Mouse (Mus musculus): ENCODE results near the gene Pla2g6.

The Pla2g6 gene

GRCm38 (mm10) chr15:79271124-79271746 lies 57.0 kb downstream of the Pla2g6 start:
- DNase-seq (ENCODE audit: low spot score) = no peak

- no peak for DNase-seq (ENCODE audit: low spot score)
Observed at GRCm38 (mm10) chr15:79270317-79271123, 57.7 kb downstream of the Pla2g6 start.

DNA sequence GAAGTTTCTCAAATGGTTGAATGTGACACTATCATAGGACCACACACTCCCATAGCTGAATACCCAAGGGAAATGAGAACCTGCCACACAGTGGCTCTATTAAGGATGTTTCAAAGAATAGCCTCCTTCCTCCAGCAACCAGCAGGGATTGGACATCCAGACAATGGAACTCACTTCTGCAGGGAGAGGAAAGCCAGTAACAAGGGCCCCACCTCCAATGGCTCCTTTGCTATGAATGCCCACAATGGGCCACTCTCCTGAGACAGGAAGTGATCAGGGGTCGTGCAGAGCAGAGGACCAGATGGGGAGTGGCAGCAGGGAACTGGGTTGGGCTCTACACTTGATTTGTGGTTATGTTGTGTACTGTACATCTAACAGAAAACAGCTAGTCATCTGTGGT lies 59.7 kb downstream of the Pla2g6 start:
- no peak for DNase-seq (ENCODE audit: low spot score)

DNA sequence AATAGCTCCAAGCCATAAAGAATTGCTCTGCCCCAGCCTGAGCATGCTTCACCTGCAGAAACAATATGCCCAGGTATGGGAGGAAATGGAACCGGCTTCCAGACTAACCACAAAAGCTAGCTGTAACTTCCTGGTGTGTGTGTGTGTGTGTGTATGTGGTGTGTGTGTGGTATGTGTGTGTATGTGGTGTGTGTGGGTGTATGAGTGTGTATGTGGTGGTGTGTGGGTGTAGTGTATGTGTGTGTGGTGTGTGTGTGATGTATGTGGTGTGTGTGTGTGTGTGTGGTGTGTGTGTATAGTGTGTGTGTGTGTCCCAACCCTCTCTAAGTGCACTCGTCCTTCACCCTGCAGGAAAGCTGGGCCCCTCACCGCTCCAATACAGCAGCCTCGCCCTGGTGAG lies 62.8 kb downstream of the Pla2g6 start:
- no peak for DNase-seq (ENCODE audit: low spot score)

DNA sequence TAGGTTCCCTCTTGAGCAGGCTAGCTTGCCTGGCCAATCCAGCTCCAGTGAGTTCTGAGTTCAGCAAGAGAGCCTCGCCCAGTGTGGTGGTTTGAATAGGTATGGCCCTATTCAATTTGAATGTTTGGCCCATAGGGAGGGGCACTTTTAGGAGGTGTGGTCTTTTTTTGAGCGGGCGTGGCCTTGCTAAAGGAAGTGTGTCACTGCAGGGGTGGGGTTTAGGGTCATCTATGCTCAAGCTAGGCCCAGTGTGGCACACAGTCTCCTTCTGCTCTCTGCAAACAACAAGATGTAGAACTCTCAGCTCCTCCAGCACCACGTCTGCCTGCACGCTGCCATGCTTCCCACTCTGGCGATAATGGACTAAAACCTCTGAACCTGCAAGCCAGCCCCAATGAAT lies 64.5 kb downstream of the Pla2g6 start:
- no peak for DNase-seq (ENCODE audit: low spot score)

GRCm38 (mm10) chr15:79262786-79263309 lies 65.3 kb downstream of the Pla2g6 start:
- no peak for DNase-seq (ENCODE audit: low spot score)

DNA sequence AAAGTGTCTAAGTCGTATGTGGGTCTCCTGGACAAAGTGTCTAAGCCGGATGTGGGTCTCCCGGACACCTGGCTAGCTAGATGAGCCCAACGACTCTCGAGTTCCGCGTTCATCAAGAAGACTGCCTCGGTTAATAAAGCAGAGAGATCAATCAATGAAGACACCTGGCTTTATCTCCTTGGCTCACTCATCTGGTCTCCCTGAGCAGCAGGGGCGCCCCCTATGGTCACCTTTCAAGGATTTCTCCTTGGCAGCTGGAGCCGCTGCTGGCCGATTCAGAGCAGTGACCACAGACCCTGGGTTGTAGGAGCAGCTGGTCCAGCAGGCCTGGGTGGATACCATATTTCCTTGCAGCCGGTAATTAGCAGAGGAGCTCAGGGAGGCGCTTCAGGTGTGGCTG lies 65.8 kb downstream of the Pla2g6 start:
- no peak for DNase-seq (ENCODE audit: low spot score)

GRCm38 (mm10) chr15:79261757-79262156 lies 66.4 kb downstream of the Pla2g6 start:
- DNase-seq (ENCODE audit: low spot score) = no peak

DNA sequence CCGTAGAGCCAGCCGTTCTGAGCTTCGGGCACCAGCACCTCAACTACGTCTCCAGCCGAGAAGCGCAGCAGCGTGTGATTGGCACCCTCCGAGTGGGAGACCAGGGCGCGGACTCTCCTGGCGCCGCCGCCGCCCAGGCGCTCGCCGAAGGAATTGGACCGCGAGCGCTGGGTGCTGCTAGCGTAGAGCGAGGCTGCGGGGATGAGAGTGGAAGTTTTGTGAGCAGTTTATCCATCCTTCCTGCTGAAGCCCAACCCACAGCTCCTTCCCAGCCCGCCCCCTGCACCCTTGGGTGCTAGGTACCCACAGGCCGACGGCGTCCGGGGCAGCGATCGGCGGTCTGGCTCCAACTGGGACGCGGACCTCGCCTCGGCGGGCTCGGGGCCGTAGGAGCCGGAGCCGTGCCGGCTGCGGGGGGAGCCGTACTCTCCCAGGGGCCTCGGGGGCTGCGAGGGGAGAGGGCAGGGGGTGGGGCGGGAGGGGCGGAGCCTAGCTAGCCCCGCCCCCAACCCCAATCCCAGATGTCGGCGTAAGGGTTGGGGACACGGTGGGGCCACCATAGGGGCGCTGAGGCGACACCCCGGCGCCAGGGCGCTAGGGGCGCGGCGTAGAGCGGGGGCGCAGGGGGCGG lies 67.0 kb downstream of the Pla2g6 start:
- DNase-seq (ENCODE audit: low spot score) = no peak

DNA sequence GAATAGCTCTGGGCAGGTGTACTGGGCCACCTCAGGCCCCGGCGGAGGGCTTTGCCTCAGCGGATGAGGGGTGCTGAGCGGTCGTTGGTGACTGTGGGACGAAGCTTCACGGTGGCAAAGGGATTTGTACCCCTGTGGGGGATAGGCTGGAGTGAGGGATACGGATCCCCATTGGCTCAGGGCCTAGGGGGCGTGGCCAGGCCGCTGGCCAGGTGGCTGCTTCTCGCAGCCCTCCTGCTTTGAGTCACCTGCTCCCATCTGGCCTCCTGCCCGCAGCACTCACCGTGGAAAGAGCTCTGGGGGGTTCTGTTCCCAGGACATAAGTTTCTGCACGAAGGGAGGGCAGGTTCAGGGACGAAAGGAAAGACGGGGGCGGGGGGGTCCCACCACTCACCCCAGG lies 69.7 kb downstream of the Pla2g6 start:
- no peak for DNase-seq (ENCODE audit: low spot score)

GRCm38 (mm10) chr15:79254661-79255060 lies 73.5 kb downstream of the Pla2g6 start, which contains the start of gene Slc16a8:
Slc16a8 (minus strand) TSS chr15:79254761.
- DNase-seq (ENCODE audit: low spot score) = no peak

GRCm38 (mm10) chr15:79252580-79252979 lies 75.6 kb downstream of the Pla2g6 start:
- no peak for DNase-seq (ENCODE audit: low spot score)

DNA sequence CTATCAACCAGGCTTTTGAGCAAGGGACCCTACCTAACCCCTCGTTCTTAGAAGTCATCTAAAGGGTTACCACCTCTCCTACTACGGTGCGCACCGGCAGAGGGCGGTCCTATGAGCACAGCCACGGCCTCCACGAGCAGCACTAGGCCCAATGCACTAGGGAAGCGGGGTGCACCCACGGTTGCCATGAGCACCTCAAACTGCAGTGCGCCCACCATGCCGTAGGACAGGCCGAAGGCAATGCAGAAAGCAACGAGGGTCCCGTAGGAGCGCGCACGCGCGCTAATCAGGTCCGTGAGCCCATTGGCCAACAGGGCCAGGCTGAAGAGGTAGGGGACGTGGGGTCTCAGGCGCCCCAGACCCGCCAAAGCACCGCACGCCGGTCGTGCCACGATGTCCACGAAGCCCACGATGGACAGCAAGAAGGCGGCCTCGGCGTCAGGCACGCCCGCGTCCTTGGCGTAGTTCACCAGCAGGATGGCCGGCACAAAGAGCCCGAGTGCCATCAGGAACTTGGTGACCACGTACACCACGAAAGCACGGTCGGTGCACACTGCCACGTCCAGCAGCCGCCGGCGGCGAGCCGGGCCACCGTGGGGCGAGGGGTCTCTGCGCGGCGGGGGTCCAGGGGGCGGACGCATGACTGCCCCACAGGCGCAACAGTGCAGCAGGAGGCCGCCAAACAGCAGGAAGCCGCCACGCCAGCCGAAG lies 76.3 kb downstream of the Pla2g6 start:
- no peak for DNase-seq (ENCODE audit: low spot score)

GRCm38 (mm10) chr15:79251168-79251567 lies 77.0 kb downstream of the Pla2g6 start:
- no peak for DNase-seq (ENCODE audit: low spot score)

DNA sequence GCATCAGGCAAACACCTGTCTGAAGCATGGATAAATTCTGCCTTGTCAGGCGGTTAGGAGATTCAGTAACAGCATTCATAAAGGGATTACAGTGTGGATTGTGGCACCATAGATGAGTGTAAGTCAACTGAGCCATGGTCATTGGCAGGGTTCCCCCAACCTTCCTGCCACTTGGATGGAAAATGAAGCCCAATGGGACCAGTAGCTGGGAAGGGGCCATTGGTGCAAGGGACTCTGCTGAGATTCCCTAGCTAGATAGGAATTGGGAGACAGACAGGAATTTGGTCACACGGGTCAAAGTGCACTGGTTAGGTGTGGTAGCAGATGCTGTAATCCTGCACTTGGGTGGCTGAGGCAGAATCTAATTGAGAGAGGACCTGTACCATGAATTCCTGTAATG lies 78.0 kb downstream of the Pla2g6 start:
- DNase-seq (ENCODE audit: low spot score) = no peak

GRCm38 (mm10) chr15:79245321-79245720 lies 82.9 kb downstream of the Pla2g6 start:
- no peak for DNase-seq (ENCODE audit: low spot score)

DNA sequence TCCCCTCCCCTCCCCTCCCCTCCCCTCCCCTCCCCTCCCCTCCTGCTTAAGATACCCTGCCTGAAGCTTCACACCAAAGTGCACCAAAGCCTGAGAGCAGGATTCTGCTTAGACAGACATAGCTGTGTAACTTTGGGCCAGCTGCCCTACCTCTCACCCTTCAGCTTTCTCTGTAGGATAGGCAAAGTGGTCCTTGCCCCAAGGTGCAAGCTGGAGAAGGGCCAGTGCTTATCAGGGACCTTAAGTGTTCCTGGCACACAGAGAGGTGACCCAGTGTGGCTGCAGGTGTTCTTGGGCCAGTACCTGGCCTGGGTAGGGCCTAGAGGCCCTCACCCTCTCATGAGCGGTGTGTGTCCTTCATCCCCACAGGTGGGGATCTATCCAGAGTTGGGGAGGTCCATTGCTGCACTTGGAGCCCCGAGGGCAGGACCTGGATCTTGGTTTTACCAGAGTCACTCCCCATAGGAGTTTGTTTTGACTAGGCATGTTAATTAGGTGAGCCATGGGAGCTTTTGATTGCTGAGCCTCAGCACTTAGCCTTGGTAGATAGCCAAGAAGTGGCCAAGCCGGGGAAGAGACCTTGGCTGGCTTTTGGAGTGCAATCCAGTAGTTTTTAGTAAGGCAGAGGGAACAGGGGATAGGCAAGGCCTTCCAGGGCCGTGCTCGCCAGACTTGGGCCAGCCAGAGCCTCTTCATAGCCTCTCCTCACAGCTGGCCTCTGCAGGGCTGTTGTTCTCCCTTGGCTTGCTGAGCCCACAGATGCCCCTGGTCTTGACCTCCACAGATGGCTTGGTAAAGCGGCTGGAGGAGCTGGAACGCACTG lies 83.9 kb downstream of the Pla2g6 start:
- DNase-seq (ENCODE audit: low spot score) = no peak

- peak; percentile 91 for DNase-seq (ENCODE audit: low spot score)
Observed at GRCm38 (mm10) chr15:79243234-79244042, 84.8 kb downstream of the Pla2g6 start.

DNA sequence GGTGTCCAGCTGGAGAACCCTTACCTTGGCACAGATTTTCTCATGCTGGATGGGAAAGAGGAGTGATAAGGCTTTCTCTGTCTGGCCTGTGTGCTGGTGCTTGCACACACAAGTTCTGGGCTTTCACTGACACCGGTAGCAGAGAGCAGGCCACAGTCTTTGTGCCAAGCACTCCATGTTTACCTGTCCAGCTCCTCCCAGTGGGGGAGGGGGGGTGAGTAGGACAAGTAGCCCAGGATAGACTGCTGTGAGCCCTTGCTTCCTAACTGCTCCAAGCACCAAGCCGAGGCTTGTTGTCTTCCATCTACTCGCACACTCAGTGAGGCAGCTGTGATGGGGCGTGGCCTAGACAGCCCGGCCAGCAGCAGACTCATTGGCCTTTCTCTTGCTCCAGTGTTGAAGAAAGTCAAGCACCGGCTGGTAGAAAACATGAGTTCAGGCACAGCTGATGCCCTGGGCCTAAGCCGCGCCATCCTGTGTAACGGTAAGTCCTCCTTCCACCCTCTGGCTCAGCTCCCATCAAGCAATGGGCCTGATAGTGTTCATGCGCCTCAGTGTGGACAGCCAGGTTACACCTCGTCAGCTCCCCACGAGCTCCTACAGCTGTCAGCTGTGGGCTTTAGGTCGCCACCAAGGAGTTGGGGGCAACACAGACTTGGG lies 85.5 kb downstream of the Pla2g6 start:
- DNase-seq (ENCODE audit: low spot score) = no peak

DNA sequence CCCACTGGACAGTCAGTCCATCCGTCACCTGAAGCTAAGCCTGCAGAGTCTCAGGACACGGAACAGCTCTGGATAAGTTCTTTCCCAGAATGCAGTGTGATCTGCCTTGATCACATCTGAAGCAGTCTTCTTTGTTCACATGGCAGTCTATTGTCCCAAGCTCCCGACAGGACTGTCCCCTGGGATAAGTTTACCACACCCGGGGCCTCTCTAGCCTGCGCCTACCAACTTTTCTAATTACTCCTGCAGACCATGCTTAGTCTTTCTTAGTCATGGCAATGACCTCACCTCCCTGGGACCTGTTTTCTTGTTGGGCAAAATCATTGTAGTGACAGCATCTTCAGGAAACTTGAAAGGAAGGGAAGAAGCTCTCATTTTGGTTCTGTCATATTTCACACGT lies 90.2 kb downstream of the Pla2g6 start:
- DNase-seq (ENCODE audit: low spot score) = no peak

Data from ovary, postnatal 10 days (tissue).